13 mouse cellular contexts compared by ENCODE assay signal in genomic region chr17:56308088-56308487, GRCm38 (mm10). TPM values are rescaled to one million over a fixed set of nuclear protein-coding genes. Genes with fewer than 3 reads are reported as not detected.
A peak's percentile ranks its signal among the peaks of the same experiment; 100 is the strongest.
DNase-seq lines count a peak whose midpoint lies in the region; ATAC-seq lines count a peak whose summit lies in the region.
"Had no signal": no experiment of that assay in that cellular context is flagged by ENCODE, and none has a peak within 500 bp of the region (broad histone marks: within the 10 kb centered on the region; RNA-seq: fewer than 3 reads in every experiment).

No protein-coding gene starts in this region.

- H3K36me3 ChIP-seq in midbrain, embryonic 10.5 days: peaks cover 84% of the 10 kb centered on the region
- H3K36me3 ChIP-seq in midbrain, embryonic 14.5 days (ENCODE audit: control insufficient read depth, insufficient read depth, low read length): 0 out of 2 replicates have a peak, but pooled peaks cover 6% of the 10 kb centered on the region
- H3K36me3 ChIP-seq in intestine, embryonic 15.5 days: peaks cover 38% of the 10 kb centered on the region
- H3K36me3 ChIP-seq: forebrain, embryonic 15.5 days had no signal

- H3K4me1 ChIP-seq in midbrain, embryonic 10.5 days: peaks cover 45% of the 10 kb centered on the region
- H3K4me1 ChIP-seq in midbrain, embryonic 14.5 days (ENCODE audit: control insufficient read depth, insufficient read depth, low read length): peaks cover 15% of the 10 kb centered on the region
- H3K4me1 ChIP-seq in intestine, embryonic 15.5 days (replicated peaks): peaks cover 36% of the 10 kb centered on the region

- no peak overlapping the region for H3K27ac ChIP-seq in midbrain, embryonic 10.5 days (replicated peaks)
- no peak overlapping the region for H3K27ac ChIP-seq in midbrain, embryonic 14.5 days (replicated peaks; ENCODE audit: low read depth, low read length)
- peak overlapping the region; percentile 48; the same call in 1 of the 2 replicates for H3K27ac ChIP-seq in intestine, embryonic 15.5 days
- H3K27ac ChIP-seq: forebrain, embryonic 15.5 days had no signal

- no peaks in the 10 kb centered on the region for H3K9me3 ChIP-seq in midbrain, embryonic 10.5 days (replicated peaks)
- H3K9me3 ChIP-seq in midbrain, embryonic 14.5 days (ENCODE audit: control insufficient read depth, low read length): no peaks in the 10 kb centered on the region
- no peaks in the 10 kb centered on the region for H3K9me3 ChIP-seq in intestine, embryonic 15.5 days
- H3K9me3 ChIP-seq: forebrain, embryonic 15.5 days had no signal

- H3K27me3 ChIP-seq in midbrain, embryonic 10.5 days (ENCODE audit: low read depth, poor library complexity, severe bottlenecking): no peaks in the 10 kb centered on the region
- H3K27me3 ChIP-seq in midbrain, embryonic 14.5 days (ENCODE audit: control insufficient read depth, insufficient read depth, low read length): no peaks in the 10 kb centered on the region
- H3K27me3 ChIP-seq in intestine, embryonic 15.5 days (replicated peaks): no peaks in the 10 kb centered on the region
- H3K27me3 ChIP-seq: forebrain, embryonic 15.5 days had no signal

- no peak for ATAC-seq in midbrain, embryonic 14.5 days (ENCODE audit: low FRiP score, low TSS enrichment)
- ATAC-seq in intestine, embryonic 15.5 days: peak; percentile 13; the same call in 1 of the 2 replicates
- ATAC-seq: forebrain, embryonic 15.5 days; inflammation-experienced regulatory T-cells, adult 6 months had no signal

- no peak overlapping the region for H3K4me2 ChIP-seq in midbrain, embryonic 14.5 days (ENCODE audit: low read length)
- H3K4me2 ChIP-seq in intestine, embryonic 15.5 days (replicated peaks): peak overlapping the region; percentile 31; the same call in 1 of the 2 replicates
- H3K4me2 ChIP-seq: forebrain, embryonic 15.5 days; liver, embryonic 11.5 days had no signal

- 88% methylated on average over 6 of the region's 6 CpGs for WGBS in midbrain, embryonic 10.5 days
- 92% methylated on average over 6 of the region's 6 CpGs for WGBS in midbrain, embryonic 14.5 days
- WGBS in intestine, embryonic 15.5 days: 50% methylated on average over 6 of the region's 6 CpGs

- H3K4me3 ChIP-seq in midbrain, embryonic 10.5 days: 0 out of 2 replicates have a peak overlapping the region, but pooled peaks have one; percentile 1
- no peak overlapping the region for H3K4me3 ChIP-seq in midbrain, embryonic 14.5 days (replicated peaks; ENCODE audit: low read depth, low read length)
- H3K4me3 ChIP-seq in intestine, embryonic 15.5 days (replicated peaks): no peak overlapping the region; the same call in 1 of the 2 replicates
- H3K4me3 ChIP-seq: forebrain, embryonic 15.5 days had no signal

- no peak for DNase-seq in midbrain, embryonic 10.5 days (ENCODE audit: low spot score)
- DNase-seq in midbrain, embryonic 14.5 days: no peak
- peak; percentile 69 to 81 for DNase-seq in kidney, postnatal 4 days
- DNase-seq in urinary bladder, postnatal 14 days (ENCODE audit: low spot score): peak; percentile 87
- DNase-seq in cerebellum, adult 11 months: no peak
- no peak for DNase-seq in adrenal gland, adult (ENCODE audit: inconsistent age in 2 of 2, low spot score in 1 of 2)
- DNase-seq in cerebellum, adult 11-12 months: no peak
- DNase-seq: adrenal gland, postnatal 14 days; cerebellum, postnatal 25 days had no signal

- no peak overlapping the region for H3K9ac ChIP-seq in midbrain, embryonic 14.5 days (replicated peaks; ENCODE audit: low read length)
- peak overlapping the region; percentile 10; the same call in 1 of the 2 replicates for H3K9ac ChIP-seq in intestine, embryonic 15.5 days
- H3K9ac ChIP-seq: forebrain, embryonic 15.5 days had no signal

RNA-seq across cellular contexts. Expression of gene Uhrf1, which starts 5.0 kb away (rescaled TPM):
- polyA plus RNA-seq in midbrain, embryonic 10.5 days (2016; fragmentation: Nextera tagmentation; extraction: Ambion mirVana): 291 and 321 TPM in 2 replicates
- 11.3 and 21.5 TPM in 2 replicates for polyA plus RNA-seq in midbrain, embryonic 14.5 days (2014; fragmentation: Nextera tagmentation; extraction: Ambion mirVana)
- 124 and 125 TPM in 2 replicates for polyA plus RNA-seq in intestine, embryonic 15.5 days (2015; fragmentation: Nextera tagmentation; extraction: Ambion mirVana)

RNA-seq across cellular contexts. Expression of gene Arrdc5, which starts 8.0 kb away (rescaled TPM):
- polyA plus RNA-seq in midbrain, embryonic 10.5 days (2016; fragmentation: Nextera tagmentation; extraction: Ambion mirVana): not detected in 2 replicates
- polyA plus RNA-seq in midbrain, embryonic 14.5 days (2014; fragmentation: Nextera tagmentation; extraction: Ambion mirVana): not detected in 2 replicates
- polyA plus RNA-seq in intestine, embryonic 15.5 days (2015; fragmentation: Nextera tagmentation; extraction: Ambion mirVana): not detected in 2 replicates
- polyA plus RNA-seq: forebrain, embryonic 15.5 days; inflammation-experienced regulatory T-cells, adult 6 months; liver, embryonic 11.5 days had no signal

RNA-seq across cellular contexts. Expression of gene Plin3, which starts 15.4 kb away (rescaled TPM):
- 59.5 and 70.0 TPM in 2 replicates for polyA plus RNA-seq in midbrain, embryonic 10.5 days (2016; fragmentation: Nextera tagmentation; extraction: Ambion mirVana)
- 6.4 and 11.6 TPM in 2 replicates for polyA plus RNA-seq in midbrain, embryonic 14.5 days (2014; fragmentation: Nextera tagmentation; extraction: Ambion mirVana)
- 153 and 195 TPM in 2 replicates for polyA plus RNA-seq in intestine, embryonic 15.5 days (2015; fragmentation: Nextera tagmentation; extraction: Ambion mirVana)

RNA-seq across cellular contexts. Expression of gene Kdm4b, which starts 17.8 kb away (rescaled TPM):
- polyA plus RNA-seq in midbrain, embryonic 10.5 days (2016; fragmentation: Nextera tagmentation; extraction: Ambion mirVana): 45.2 and 56.1 TPM in 2 replicates
- polyA plus RNA-seq in midbrain, embryonic 14.5 days (2014; fragmentation: Nextera tagmentation; extraction: Ambion mirVana): 72.4 and 78.9 TPM in 2 replicates
- polyA plus RNA-seq in intestine, embryonic 15.5 days (2015; fragmentation: Nextera tagmentation; extraction: Ambion mirVana): 25.1 and 27.5 TPM in 2 replicates

RNA-seq across cellular contexts. Expression of gene Ticam1, which starts 31.5 kb away (rescaled TPM):
- 2.4 and 3.1 TPM in 2 replicates for polyA plus RNA-seq in midbrain, embryonic 10.5 days (2016; fragmentation: Nextera tagmentation; extraction: Ambion mirVana)
- 0.78 and 1.6 TPM in 2 replicates for polyA plus RNA-seq in midbrain, embryonic 14.5 days (2014; fragmentation: Nextera tagmentation; extraction: Ambion mirVana)
- polyA plus RNA-seq in intestine, embryonic 15.5 days (2015; fragmentation: Nextera tagmentation; extraction: Ambion mirVana): 11.3 and 13.3 TPM in 2 replicates

Comparison
In these comparisons a context has a peak if more than half of its experiments do, and no peak if none do; other contexts are left out.
1. DNase-seq: peak in kidney, postnatal 4 days (2 of 2) and urinary bladder, postnatal 14 days (single experiment); none in midbrain, embryonic 10.5 days (single experiment), midbrain, embryonic 14.5 days (single experiment), cerebellum, adult 11 months (single experiment), adrenal gland, adult (0 of 2) and cerebellum, adult 11-12 months (single experiment).